Mouse (Mus musculus) CH12.LX (cell line): ENCODE data around the gene Ulk4.

ENCODE experiments used
- CHD2 ChIP-seq: IDR thresholded peaks from 2 replicates; pipeline ENCODE4 v1.6.1; 2011; ENCODE audit warnings: low read length, improper control_type of control experiment
- CTCF ChIP-seq, 2 experiments: IDR thresholded peaks in 1 of 2; conservative IDR thresholded peaks in 1 of 2; 2 replicates each; pipeline ENCODE4 v1.5.1; 2011 to 2012; ENCODE audit warnings: low read depth in 2 of 2, low read length in 2 of 2, improper control_type of control experiment in 1 of 2, inconsistent platforms in 1 of 2, mild to moderate bottlenecking in 1 of 2, moderate library complexity in 1 of 2
- EP300 ChIP-seq: IDR thresholded peaks from 2 replicates; pipeline ENCODE4 v1.6.1; 2011; ENCODE audit warnings: low read length, improper control_type of control experiment
- ETS1 ChIP-seq: conservative IDR thresholded peaks from 2 replicates; pipeline ENCODE4 v1.6.1; 2012; ENCODE audit warnings: low read depth, mild to moderate bottlenecking, inconsistent platforms, low read length, improper control_type of control experiment, moderate library complexity
- HCFC1 ChIP-seq: IDR thresholded peaks from 2 replicates; pipeline ENCODE4 v1.6.1; 2012; ENCODE audit warnings: low read depth, mild to moderate bottlenecking, inconsistent platforms, low read length, improper control_type of control experiment
- KAT2A ChIP-seq: IDR thresholded peaks from 2 replicates; pipeline ENCODE4 v1.6.1; 2012; ENCODE audit warnings: low read length, improper control_type of control experiment, inconsistent platforms; ENCODE audit not compliant: insufficient replicate concordance
- MAX ChIP-seq: IDR thresholded peaks from 2 replicates; pipeline ENCODE4 v1.6.1; 2011; ENCODE audit warnings: low read length, improper control_type of control experiment
- NRF1 ChIP-seq: IDR thresholded peaks from 2 replicates; pipeline ENCODE4 v1.6.1; 2014; ENCODE audit warnings: low read depth, mild to moderate bottlenecking, inconsistent platforms, low read length, improper control_type of control experiment, moderate library complexity
- POLR2A ChIP-seq: IDR thresholded peaks from 2 replicates; pipeline ENCODE4 v1.6.1; 2011; ENCODE audit warnings: low read depth, mild to moderate bottlenecking, improper control_type of control experiment, low read length
- TBP ChIP-seq: conservative IDR thresholded peaks from 2 replicates; pipeline ENCODE4 v1.6.1; 2011; ENCODE audit warnings: low read depth, low read length, improper control_type of control experiment
- UBTF ChIP-seq: IDR thresholded peaks from 2 replicates; pipeline ENCODE4 v1.6.1; 2012; ENCODE audit warnings: low read depth, mild to moderate bottlenecking, inconsistent platforms, low read length, improper control_type of control experiment, moderate library complexity
- USF1 ChIP-seq: IDR thresholded peaks from 2 replicates; pipeline ENCODE4 v1.6.1; 2014; ENCODE audit warnings: low read depth, mild to moderate bottlenecking, inconsistent platforms, low read length, improper control_type of control experiment
- USF2 ChIP-seq: conservative IDR thresholded peaks from 2 replicates; pipeline ENCODE4 v1.6.1; 2011; ENCODE audit warnings: low read depth, low read length, improper control_type of control experiment

DNA sequence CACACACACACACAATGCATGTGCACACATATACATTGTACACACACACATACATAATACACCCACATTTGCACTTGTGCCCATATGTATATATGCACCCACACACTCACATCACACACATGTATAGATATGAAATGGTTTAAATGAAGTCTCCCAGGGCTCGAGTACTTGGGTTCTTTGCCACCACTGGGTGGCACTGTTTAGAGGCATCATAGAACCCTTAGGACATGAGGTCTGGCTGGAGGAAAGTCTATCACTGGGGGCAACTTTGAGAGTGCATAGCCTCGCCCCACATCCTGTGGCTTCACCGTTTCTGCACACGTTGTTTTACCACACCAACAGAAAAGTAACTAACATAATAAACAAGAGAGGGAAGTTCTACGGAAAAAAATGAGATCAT, 114.2 kb downstream of the Ulk4 start:
- TF ChIP-seq ETS1: no peak
- peak; percentile 28 to 67; a peak in 2 of 4 replicates for TF ChIP-seq CTCF (conservative IDR thresholded peaks at IDR 0.05 in 1 of 2, IDR thresholded peaks at IDR 0.05 in 1 of 2; ENCODE audit: low read depth in 2 of 2, low read length in 2 of 2)
- no peak for TF ChIP-seq UBTF
- no peak for TF ChIP-seq NRF1
- TF ChIP-seq TBP: no peak
- no peak for TF ChIP-seq MAX
- TF ChIP-seq POLR2A: no peak
- no peak for TF ChIP-seq CHD2
- TF ChIP-seq KAT2A: no peak
- TF ChIP-seq USF2: no peak
- no peak for TF ChIP-seq USF1
- TF ChIP-seq HCFC1: no peak
- TF ChIP-seq EP300: no peak
